Mouse (Mus musculus) olfactory bulb, adult 2 months (tissue): Measurements from ENCODE around the gene Usp3.

Experiments used
- CTCF ChIP-seq: fragments of 200-500 bp; IDR thresholded peaks from 2 replicates; pipeline ENCODE4 v1.5.1; 2012; ENCODE audit warnings: low read depth, mild to moderate bottlenecking, low read length, moderate library complexity; ENCODE audit not compliant: insufficient read depth
- POLR2A ChIP-seq: fragments of 200-500 bp; IDR thresholded peaks from 2 replicates; pipeline ENCODE4 v1.6.1; 2012; ENCODE audit warnings: mild to moderate bottlenecking, low read depth, low read length, moderate library complexity; ENCODE audit not compliant: insufficient read depth

- no peak for TF ChIP-seq CTCF
- no peak for TF ChIP-seq POLR2A
Observed at GRCm38 (mm10) chr9:66595722-66596675, 3.1 kb upstream of the Usp3 start.
